Mouse (Mus musculus): ENCODE data around the gene Gm3402. TPM values are rescaled to one million over a fixed set of nuclear protein-coding genes. Genes with fewer than 3 reads are reported as not detected.

Gm3402 gene
- polyA plus RNA-seq (2014; fragmentation: Illumina TruSeq; extraction: RNeasy Lipid Tissue Mini Kit (QIAGEN cat#74804); ENCODE audit: low replicate concordance): not detected

DNA sequence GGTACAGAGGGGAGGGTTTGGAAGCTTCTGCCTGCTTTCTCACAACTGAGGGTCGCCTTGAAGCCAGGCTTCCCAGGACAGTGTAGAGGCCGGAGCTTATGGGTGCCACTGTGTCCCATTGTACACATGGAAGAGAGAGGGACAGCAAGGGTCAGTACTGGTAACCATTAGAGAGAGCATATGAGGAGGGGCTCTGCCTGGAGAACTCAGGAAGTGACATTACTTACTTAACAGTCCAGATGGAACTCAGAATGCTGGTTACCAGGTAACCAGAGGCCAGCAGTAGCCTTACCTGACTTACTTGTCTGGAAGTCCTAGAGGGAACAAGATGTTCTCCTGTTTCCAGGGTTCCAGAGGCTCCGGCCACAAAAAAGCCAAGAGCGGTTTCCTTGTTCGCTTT, at the start of gene Gm3402:
TSS of gene Gm3402 (plus strand) at position 301 of the 400 bp plus-strand sequence.

DNA sequence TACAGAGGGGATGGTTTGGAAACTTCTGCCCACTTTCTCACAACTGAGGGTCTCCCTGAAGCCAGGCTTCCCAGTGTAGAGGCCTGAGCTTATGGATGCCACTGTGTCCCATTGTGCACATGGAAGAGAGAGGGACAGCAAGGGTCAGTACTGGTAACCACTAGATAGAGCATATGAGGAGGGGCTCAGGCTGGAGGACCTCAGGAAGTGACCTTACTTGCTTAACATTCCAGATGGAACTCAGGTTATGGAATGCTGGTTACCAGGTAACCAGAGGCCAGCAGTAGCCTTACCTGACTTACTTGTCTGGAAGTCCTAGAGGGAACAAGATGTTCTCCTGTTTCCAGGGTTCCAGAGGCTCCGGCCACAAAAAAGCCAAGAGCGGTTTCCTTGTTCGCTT, 32.3 kb upstream of the Gm3402 start, which contains the start of gene Gm6408:
TSS of gene Gm6408 (plus strand) at position 301 of the 400 bp plus-strand sequence.

DNA sequence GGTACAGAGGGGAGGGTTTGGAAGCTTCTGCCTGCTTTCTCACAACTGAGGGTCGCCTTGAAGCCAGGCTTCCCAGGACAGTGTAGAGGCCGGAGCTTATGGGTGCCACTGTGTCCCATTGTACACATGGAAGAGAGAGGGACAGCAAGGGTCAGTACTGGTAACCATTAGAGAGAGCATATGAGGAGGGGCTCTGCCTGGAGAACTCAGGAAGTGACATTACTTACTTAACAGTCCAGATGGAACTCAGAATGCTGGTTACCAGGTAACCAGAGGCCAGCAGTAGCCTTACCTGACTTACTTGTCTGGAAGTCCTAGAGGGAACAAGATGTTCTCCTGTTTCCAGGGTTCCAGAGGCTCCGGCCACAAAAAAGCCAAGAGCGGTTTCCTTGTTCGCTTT, 22.9 kb upstream of the Gm3402 start, which contains the start of gene Gm6370:
TSS of gene Gm6370 (plus strand) at position 301 of the 400 bp plus-strand sequence.

DNA sequence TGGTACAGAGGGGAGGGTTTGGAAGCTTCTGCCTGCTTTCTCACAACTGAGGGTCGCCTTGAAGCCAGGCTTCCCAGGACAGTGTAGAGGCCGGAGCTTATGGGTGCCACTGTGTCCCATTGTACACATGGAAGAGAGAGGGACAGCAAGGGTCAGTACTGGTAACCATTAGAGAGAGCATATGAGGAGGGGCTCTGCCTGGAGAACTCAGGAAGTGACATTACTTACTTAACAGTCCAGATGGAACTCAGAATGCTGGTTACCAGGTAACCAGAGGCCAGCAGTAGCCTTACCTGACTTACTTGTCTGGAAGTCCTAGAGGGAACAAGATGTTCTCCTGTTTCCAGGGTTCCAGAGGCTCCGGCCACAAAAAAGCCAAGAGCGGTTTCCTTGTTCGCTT, 11.8 kb upstream of the Gm3402 start, which contains the start of gene 4930449I24Rik:
TSS of gene 4930449I24Rik (plus strand) at position 301 of the 400 bp plus-strand sequence.

DNA sequence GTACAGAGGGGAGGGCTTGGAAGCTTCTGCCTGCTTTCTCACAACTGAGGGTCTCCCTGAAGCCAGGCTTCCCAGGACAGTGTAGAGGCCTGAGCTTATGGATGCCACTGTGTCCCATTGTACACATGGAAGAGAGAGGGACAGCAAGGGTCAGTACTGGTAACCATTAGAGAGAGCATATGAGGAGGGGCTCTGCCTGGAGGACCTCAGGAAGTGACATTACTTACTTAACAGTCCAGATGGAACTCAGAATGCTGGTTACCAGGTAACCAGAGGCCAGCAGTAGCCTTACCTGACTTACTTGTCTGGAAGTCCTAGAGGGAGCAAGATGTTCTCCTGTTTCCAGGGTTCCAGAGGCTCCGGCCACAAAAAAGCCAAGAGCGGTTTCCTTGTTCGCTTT, 11.6 kb downstream of the Gm3402 start, which contains the start of gene Gm3404:
TSS of gene Gm3404 (plus strand) at position 301 of the 400 bp plus-strand sequence.

DNA sequence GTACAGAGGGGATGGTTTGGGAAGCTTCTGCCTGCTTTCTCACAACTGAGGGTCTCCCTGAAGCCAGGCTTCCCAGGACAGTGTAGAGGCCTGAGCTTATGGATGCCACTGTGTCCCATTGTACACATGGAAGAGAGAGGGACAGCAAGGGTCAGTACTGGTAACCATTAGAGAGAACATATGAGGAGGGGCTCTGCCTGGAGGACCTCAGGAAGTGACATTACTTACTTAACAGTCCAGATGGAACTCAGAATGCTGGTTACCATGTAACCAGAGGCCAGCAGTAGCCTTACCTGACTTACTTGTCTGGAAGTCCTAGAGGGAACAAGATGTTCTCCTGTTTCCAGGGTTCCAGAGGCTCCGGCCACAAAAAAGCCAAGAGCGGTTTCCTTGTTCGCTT, 23.4 kb downstream of the Gm3402 start, which contains the start of gene Gm3409:
TSS of gene Gm3409 (plus strand) at position 301 of the 400 bp plus-strand sequence.

DNA sequence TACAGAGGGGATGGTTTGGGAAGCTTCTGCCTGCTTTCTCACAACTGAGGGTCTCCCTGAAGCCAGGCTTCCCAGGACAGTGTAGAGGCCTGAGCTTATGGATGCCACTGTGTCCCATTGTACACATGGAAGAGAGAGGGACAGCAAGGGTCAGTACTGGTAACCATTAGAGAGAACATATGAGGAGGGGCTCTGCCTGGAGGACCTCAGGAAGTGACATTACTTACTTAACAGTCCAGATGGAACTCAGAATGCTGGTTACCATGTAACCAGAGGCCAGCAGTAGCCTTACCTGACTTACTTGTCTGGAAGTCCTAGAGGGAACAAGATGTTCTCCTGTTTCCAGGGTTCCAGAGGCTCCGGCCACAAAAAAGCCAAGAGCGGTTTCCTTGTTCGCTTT, 41.9 kb downstream of the Gm3402 start, which contains the start of gene Gm3415:
TSS of gene Gm3415 (plus strand) at position 301 of the 400 bp plus-strand sequence.

Other genes starting within 250 kb of the Gm3402 start
- gene Wasf3, start 129.1 kb upstream of the Gm3402 start, polyA plus RNA-seq (2014; fragmentation: Illumina TruSeq; extraction: RNeasy Lipid Tissue Mini Kit (QIAGEN cat#74804); ENCODE audit: low replicate concordance): 2.2 TPM
- gene Gm6408, start 32.2 kb upstream of the Gm3402 start, polyA plus RNA-seq (2014; fragmentation: Illumina TruSeq; extraction: RNeasy Lipid Tissue Mini Kit (QIAGEN cat#74804); ENCODE audit: low replicate concordance): not detected
- gene Gm6370, start 22.8 kb upstream of the Gm3402 start, polyA plus RNA-seq (2014; fragmentation: Illumina TruSeq; extraction: RNeasy Lipid Tissue Mini Kit (QIAGEN cat#74804); ENCODE audit: low replicate concordance): not detected
- not detected for gene 4930449I24Rik, start 11.7 kb upstream of the Gm3402 start, polyA plus RNA-seq (2014; fragmentation: Illumina TruSeq; extraction: RNeasy Lipid Tissue Mini Kit (QIAGEN cat#74804); ENCODE audit: low replicate concordance)
- gene Gm3404, start 11.7 kb downstream of the Gm3402 start, polyA plus RNA-seq (2014; fragmentation: Illumina TruSeq; extraction: RNeasy Lipid Tissue Mini Kit (QIAGEN cat#74804); ENCODE audit: low replicate concordance): not detected
- gene Gm3409, start 23.5 kb downstream of the Gm3402 start, polyA plus RNA-seq (2014; fragmentation: Illumina TruSeq; extraction: RNeasy Lipid Tissue Mini Kit (QIAGEN cat#74804); ENCODE audit: low replicate concordance): not detected
- not detected for gene Gm3415, start 42.0 kb downstream of the Gm3402 start, polyA plus RNA-seq (2014; fragmentation: Illumina TruSeq; extraction: RNeasy Lipid Tissue Mini Kit (QIAGEN cat#74804); ENCODE audit: low replicate concordance)
- not detected for gene Gpr12, start 71.1 kb downstream of the Gm3402 start, polyA plus RNA-seq (2014; fragmentation: Illumina TruSeq; extraction: RNeasy Lipid Tissue Mini Kit (QIAGEN cat#74804); ENCODE audit: low replicate concordance)